Mouse (Mus musculus) cortical plate, adult 2 months (tissue): ENCODE results near the gene Pycr1.

Source experiments
- CTCF ChIP-seq: fragments of 200-500 bp; IDR thresholded peaks from 2 replicates; pipeline ENCODE4 v1.5.1; 2011; ENCODE audit warnings: mild to moderate bottlenecking, control low read depth, low read length; ENCODE audit not compliant: insufficient read depth; ENCODE audit errors: extremely low read depth
- POLR2A ChIP-seq: fragments of 200-500 bp; IDR thresholded peaks from 2 replicates; pipeline ENCODE4 v1.6.1; 2011; ENCODE audit warnings: mild to moderate bottlenecking, low read length, control low read depth; ENCODE audit not compliant: insufficient read depth; ENCODE audit errors: extremely low read depth

- TF ChIP-seq POLR2A (no peak), CTCF (no peak)
These were observed 19.2 kb upstream of the Pycr1 start for GRCm38 (mm10) chr11:120662759-120663158.
